Comparison of ENCODE assay signal across 8 mouse cellular contexts in genomic region chr3:90212723-90213122, GRCm38 (mm10). TPM values are rescaled to one million over a fixed set of nuclear protein-coding genes. Genes with fewer than 3 reads are reported as not detected.
DNase-seq lines count a peak whose midpoint lies in the region; ATAC-seq and TF ChIP-seq lines count a peak whose summit lies in the region.

No protein-coding gene starts in this region.

- intact Hi-C loops in left cerebral cortex, adult 2 months (cut with DNase I): loop anchor here (5.0 kb wide), 2 partner anchors 95 to 130 kb away; no protein-coding TSS in a partner anchor
- intact Hi-C loops in left cerebral cortex, postnatal 36 days (cut with DNase I): loop anchor here (5.0 kb wide), 1 partner anchor 35 kb away; the partner anchor contains the start of gene Slc39a1

- H3K36me3 ChIP-seq in embryonic facial prominence, embryonic 12.5 days: peaks cover 43% of the 10 kb centered on the region
- H3K36me3 ChIP-seq in intestine, embryonic 14.5 days (ENCODE audit: control insufficient read depth, insufficient read depth, low read length): peaks cover 48% of the 10 kb centered on the region

- 14% methylated on average over 5 of the region's 5 CpGs for WGBS in embryonic facial prominence, embryonic 12.5 days
- WGBS in intestine, embryonic 14.5 days: 8% methylated on average over 5 of the region's 5 CpGs

- H3K4me1 ChIP-seq in embryonic facial prominence, embryonic 12.5 days: peaks cover 17% of the 10 kb centered on the region
- H3K4me1 ChIP-seq in intestine, embryonic 14.5 days (replicated peaks; ENCODE audit: control insufficient read depth, insufficient read depth, low read length): peaks cover 21% of the 10 kb centered on the region

- peak overlapping the region; percentile 96 for H3K4me2 ChIP-seq in embryonic facial prominence, embryonic 12.5 days (replicated peaks)
- H3K4me2 ChIP-seq in intestine, embryonic 14.5 days (ENCODE audit: low read length): peak overlapping the region; percentile 97

- no peak for ATAC-seq in embryonic facial prominence, embryonic 12.5 days (ENCODE audit: insufficient number of reproducible peaks, insufficient read depth, low FRiP score, low TSS enrichment)
- ATAC-seq in intestine, embryonic 14.5 days (replicated peaks; ENCODE audit: low FRiP score, low TSS enrichment, low read depth): no peak

- H3K9me3 ChIP-seq in embryonic facial prominence, embryonic 12.5 days: no peaks in the 10 kb centered on the region
- no peaks in the 10 kb centered on the region for H3K9me3 ChIP-seq in intestine, embryonic 14.5 days (ENCODE audit: control insufficient read depth, low read length)

- peak overlapping the region; percentile 83 for H3K9ac ChIP-seq in embryonic facial prominence, embryonic 12.5 days
- H3K9ac ChIP-seq in intestine, embryonic 14.5 days (ENCODE audit: low read length): peak overlapping the region; percentile 96

- H3K4me3 ChIP-seq in left cerebral cortex, adult 2 months: peak overlapping the region; percentile 71
- H3K4me3 ChIP-seq in embryonic facial prominence, embryonic 12.5 days: peak overlapping the region; percentile 89
- peak overlapping the region; percentile 98 for H3K4me3 ChIP-seq in intestine, embryonic 14.5 days (ENCODE audit: low read depth, low read length)

- peak overlapping the region; percentile 97 for H3K27ac ChIP-seq in left cerebral cortex, adult 2 months
- H3K27ac ChIP-seq in embryonic facial prominence, embryonic 12.5 days: no peak overlapping the region
- H3K27ac ChIP-seq in intestine, embryonic 14.5 days (ENCODE audit: low read depth): peak overlapping the region; percentile 90; the same call in 1 of the 2 replicates

- H3K27me3 ChIP-seq in embryonic facial prominence, embryonic 12.5 days: no peaks in the 10 kb centered on the region
- no peaks in the 10 kb centered on the region for H3K27me3 ChIP-seq in intestine, embryonic 14.5 days (replicated peaks; ENCODE audit: control insufficient read depth, insufficient read depth, low read length)

- DNase-seq in left cerebral cortex, adult 2 months (ENCODE audit: extremely low spot score in 1 of 2, low spot score in 2 of 2): no peak
- DNase-seq in left cerebral cortex, adult 18-20 months (ENCODE audit: low spot score in 2 of 2): no peak
- DNase-seq in intestine, embryonic 14.5 days (ENCODE audit: low spot score): no peak
- peak; percentile 33 for DNase-seq in naive thymus-derived CD4-positive, alpha-beta T cell, adult 2 months (ENCODE audit: low read depth)
- no peak for DNase-seq in layer of hippocampus, postnatal 36 days
- no peak for DNase-seq in spleen, postnatal 14 days (ENCODE audit: low spot score in 2 of 2)
- no peak for DNase-seq in left cerebral cortex, postnatal 36 days (ENCODE audit: low spot score in 2 of 2)

- no peak for TF ChIP-seq CTCF in left cerebral cortex, adult 2 months (IDR thresholded peaks at IDR 0.05)

RNA-seq across cellular contexts. Expression of gene Rps27, which starts 0.7 kb away (rescaled TPM):
- total RNA-seq in left cerebral cortex, adult 2 months (2021): 100 to 1,000 TPM; 799 to 888 TPM
- total RNA-seq in left cerebral cortex, adult 18-20 months (2021): 1,000 to 10,000 TPM in 1 of 2 experiments, 100 to 1,000 TPM in 1; 977 to 1,003 TPM
- 1,310 and 1,325 TPM in 2 replicates for polyA plus RNA-seq in embryonic facial prominence, embryonic 12.5 days (2016; fragmentation: Nextera tagmentation; extraction: Ambion mirVana)
- 2,123 and 2,244 TPM in 2 replicates for polyA plus RNA-seq in intestine, embryonic 14.5 days (2014; fragmentation: Nextera tagmentation; extraction: Ambion mirVana)
- total RNA-seq in layer of hippocampus, postnatal 36 days (2021): 100 to 1,000 TPM; 928 to 941 TPM
- total RNA-seq in left cerebral cortex, postnatal 36 days (2021): 100 to 1,000 TPM; 834 to 845 TPM

RNA-seq across cellular contexts. Expression of gene Rab13, which starts 0.8 kb away (rescaled TPM):
- 1 to 10 TPM; 7.9 to 8.9 TPM for total RNA-seq in left cerebral cortex, adult 2 months (2021)
- 1 to 10 TPM; 5.5 to 7.6 TPM for total RNA-seq in left cerebral cortex, adult 18-20 months (2021)
- 27.7 and 30.6 TPM in 2 replicates for polyA plus RNA-seq in embryonic facial prominence, embryonic 12.5 days (2016; fragmentation: Nextera tagmentation; extraction: Ambion mirVana)
- polyA plus RNA-seq in intestine, embryonic 14.5 days (2014; fragmentation: Nextera tagmentation; extraction: Ambion mirVana): 10.2 and 12.3 TPM in 2 replicates
- 1 to 10 TPM; 8.9 to 9.8 TPM for total RNA-seq in layer of hippocampus, postnatal 36 days (2021)
- 1 to 10 TPM; 5.7 to 6.5 TPM for total RNA-seq in left cerebral cortex, postnatal 36 days (2021)

RNA-seq across cellular contexts. Expression of gene Jtb, which starts 18.7 kb away (rescaled TPM):
- total RNA-seq in left cerebral cortex, adult 2 months (2021): 10 to 100 TPM; 43.8 to 49.5 TPM
- 10 to 100 TPM; 43.0 to 43.5 TPM for total RNA-seq in left cerebral cortex, adult 18-20 months (2021)
- 90.5 and 97.3 TPM in 2 replicates for polyA plus RNA-seq in embryonic facial prominence, embryonic 12.5 days (2016; fragmentation: Nextera tagmentation; extraction: Ambion mirVana)
- 112 and 114 TPM in 2 replicates for polyA plus RNA-seq in intestine, embryonic 14.5 days (2014; fragmentation: Nextera tagmentation; extraction: Ambion mirVana)
- 10 to 100 TPM; 46.0 to 47.2 TPM for total RNA-seq in layer of hippocampus, postnatal 36 days (2021)
- 10 to 100 TPM; 45.0 to 45.3 TPM for total RNA-seq in left cerebral cortex, postnatal 36 days (2021)

RNA-seq across cellular contexts. Expression of gene Creb3l4, which starts 30.6 kb away (rescaled TPM):
- total RNA-seq in left cerebral cortex, adult 2 months (2021): under 1 TPM; 0.42 to 0.50 TPM
- total RNA-seq in left cerebral cortex, adult 18-20 months (2021): under 1 TPM in 1 of 2 experiments, not detected in 1; 0.40 TPM
- polyA plus RNA-seq in embryonic facial prominence, embryonic 12.5 days (2016; fragmentation: Nextera tagmentation; extraction: Ambion mirVana): 8.5 and 9.7 TPM in 2 replicates
- polyA plus RNA-seq in intestine, embryonic 14.5 days (2014; fragmentation: Nextera tagmentation; extraction: Ambion mirVana): 5.8 and 6.9 TPM in 2 replicates
- total RNA-seq in layer of hippocampus, postnatal 36 days (2021): under 1 TPM in 1 of 2 experiments, not detected in 1; 0.40 TPM
- not detected for total RNA-seq in left cerebral cortex, postnatal 36 days (2021)

RNA-seq across cellular contexts. Expression of gene Slc39a1, which starts 35.2 kb away (rescaled TPM):
- total RNA-seq in left cerebral cortex, adult 2 months (2021): 10 to 100 TPM; 38.8 to 43.0 TPM
- total RNA-seq in left cerebral cortex, adult 18-20 months (2021): 10 to 100 TPM; 43.0 to 43.4 TPM
- polyA plus RNA-seq in embryonic facial prominence, embryonic 12.5 days (2016; fragmentation: Nextera tagmentation; extraction: Ambion mirVana): 63.3 and 63.5 TPM in 2 replicates
- 101 and 104 TPM in 2 replicates for polyA plus RNA-seq in intestine, embryonic 14.5 days (2014; fragmentation: Nextera tagmentation; extraction: Ambion mirVana)
- total RNA-seq in layer of hippocampus, postnatal 36 days (2021): 10 to 100 TPM; 44.9 to 47.2 TPM
- total RNA-seq in left cerebral cortex, postnatal 36 days (2021): 10 to 100 TPM; 45.8 to 51.9 TPM
